Comparison of ENCODE assay signal across 8 mouse cellular contexts in the genomic region with DNA sequence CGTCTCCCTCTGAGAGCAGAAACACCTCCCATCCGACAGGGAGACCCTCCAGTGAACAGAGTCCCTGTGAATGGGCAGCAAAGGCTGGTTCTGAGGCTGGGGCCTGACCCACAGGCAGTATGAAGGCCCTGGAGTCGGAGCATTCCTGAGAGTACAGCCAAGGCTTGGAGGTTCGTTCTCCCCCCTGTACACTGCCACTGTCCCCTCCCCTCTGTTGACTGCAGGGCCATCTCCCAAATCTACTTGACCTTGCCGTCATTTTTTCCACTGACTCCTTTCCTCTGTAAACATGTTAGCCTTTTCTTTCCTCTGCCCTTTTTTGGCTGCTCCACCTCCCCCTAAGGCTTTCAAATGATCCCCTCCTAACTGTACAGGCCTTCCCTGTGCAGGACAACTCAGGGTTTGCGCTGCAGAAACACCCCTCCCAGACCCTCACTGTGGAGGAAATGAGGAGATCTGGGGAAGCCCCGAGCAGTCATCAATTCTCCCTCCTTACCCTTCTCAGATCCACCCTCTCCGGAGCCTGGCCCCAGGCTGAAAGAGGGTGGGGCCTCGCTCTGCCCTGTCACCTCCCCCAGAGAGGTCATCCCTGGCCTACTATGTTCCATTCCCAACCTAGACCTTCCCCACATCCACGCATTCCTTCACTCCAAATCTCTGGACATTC.
DNase-seq lines count a peak whose midpoint lies in the region; ATAC-seq and TF ChIP-seq lines count a peak whose summit lies in the region.

No protein-coding gene starts in this region.

- WGBS in forebrain, embryonic 12.5 days, result 44% methylated on average over 10 of the region's 10 CpGs
- WGBS in forebrain, embryonic 13.5 days, result 45% methylated on average over 10 of the region's 10 CpGs
- WGBS in intestine, embryonic 15.5 days, result 40% methylated on average over 10 of the region's 10 CpGs

- H3K9me3 ChIP-seq in forebrain, embryonic 12.5 days, result no peaks in the 10 kb centered on the region
- H3K9me3 ChIP-seq in forebrain, embryonic 13.5 days (replicated peaks), result no peaks in the 10 kb centered on the region
- H3K9me3 ChIP-seq in CH12.LX (replicated peaks; ENCODE audit: low read length), result no peaks in the 10 kb centered on the region
- no peaks in the 10 kb centered on the region for H3K9me3 ChIP-seq in intestine, embryonic 15.5 days

- no peaks in the 10 kb centered on the region for H3K27me3 ChIP-seq in forebrain, embryonic 12.5 days
- H3K27me3 ChIP-seq in forebrain, embryonic 13.5 days, result no peaks in the 10 kb centered on the region
- no peaks in the 10 kb centered on the region for H3K27me3 ChIP-seq in CH12.LX (replicated peaks)
- no peaks in the 10 kb centered on the region for H3K27me3 ChIP-seq in intestine, embryonic 15.5 days (replicated peaks)

- peaks cover 33% of the 10 kb centered on the region for H3K4me1 ChIP-seq in forebrain, embryonic 12.5 days
- peaks cover 27% of the 10 kb centered on the region for H3K4me1 ChIP-seq in forebrain, embryonic 13.5 days
- H3K4me1 ChIP-seq in CH12.LX (ENCODE audit: control insufficient read depth in 1 of 2, insufficient read depth in 2 of 2), result peaks cover 7 to 26% of the 10 kb centered on the region in 2 experiments; a peak in 3 of 4 replicates
- peaks cover 10% of the 10 kb centered on the region for H3K4me1 ChIP-seq in intestine, embryonic 15.5 days (replicated peaks)

- H3K27ac ChIP-seq in forebrain, embryonic 12.5 days, result 0 out of 2 replicates have a peak overlapping the region, but pooled peaks have one; percentile 9
- no peak overlapping the region for H3K27ac ChIP-seq in forebrain, embryonic 13.5 days
- H3K27ac ChIP-seq in CH12.LX (ENCODE audit: insufficient read depth, low read depth), result no peak overlapping the region
- peak overlapping the region; percentile 22; the same call in 1 of the 2 replicates for H3K27ac ChIP-seq in intestine, embryonic 15.5 days

- H3K4me2 ChIP-seq in forebrain, embryonic 12.5 days, result no peak overlapping the region
- H3K4me2 ChIP-seq in forebrain, embryonic 13.5 days, result no peak overlapping the region
- no peak overlapping the region for H3K4me2 ChIP-seq in CH12.LX (ENCODE audit: insufficient read depth, low read depth, poor library complexity, severe bottlenecking)
- no peak overlapping the region for H3K4me2 ChIP-seq in intestine, embryonic 15.5 days (replicated peaks)

- DNase-seq in CH12.LX (ENCODE audit: extremely low read depth), result peak; percentile 55
- DNase-seq in gastrocnemius, postnatal 36 days, result peak; percentile 27 to 33
- no peak for DNase-seq in left cerebral cortex, adult 11 months (ENCODE audit: low spot score)

- no peak for TF ChIP-seq CTCF in CH12.LX (conservative IDR thresholded peaks at IDR 0.05 in 1 of 2, IDR thresholded peaks at IDR 0.05 in 1 of 2; ENCODE audit: low read depth in 2 of 2, low read length in 2 of 2)

- H3K36me3 ChIP-seq in forebrain, embryonic 12.5 days (replicated peaks), result no peaks in the 10 kb centered on the region
- H3K36me3 ChIP-seq in forebrain, embryonic 13.5 days (ENCODE audit: poor library complexity, severe bottlenecking), result no peaks in the 10 kb centered on the region
- H3K36me3 ChIP-seq in CH12.LX (replicated peaks in 1 of 2; ENCODE audit: control insufficient read depth in 1 of 2, insufficient read depth in 1 of 2, low read length in 1 of 2), result no peaks in the 10 kb centered on the region
- no peaks in the 10 kb centered on the region for H3K36me3 ChIP-seq in intestine, embryonic 15.5 days

- no peak for TF ChIP-seq POLR2A in CH12.LX (IDR thresholded peaks at IDR 0.05; ENCODE audit: low read depth, low read length)

- H3K79me2 ChIP-seq in CH12.LX (replicated peaks; ENCODE audit: control insufficient read depth, extremely low read depth, insufficient read depth, poor library complexity, severe bottlenecking), result no peaks in the 10 kb centered on the region

- H3K9ac ChIP-seq in forebrain, embryonic 12.5 days, result no peak overlapping the region
- H3K9ac ChIP-seq in forebrain, embryonic 13.5 days, result no peak overlapping the region
- no peak overlapping the region for H3K9ac ChIP-seq in CH12.LX (ENCODE audit: insufficient read depth, low read depth)
- no peak overlapping the region for H3K9ac ChIP-seq in intestine, embryonic 15.5 days

- H3K4me3 ChIP-seq in forebrain, embryonic 12.5 days (replicated peaks), result no peak overlapping the region
- H3K4me3 ChIP-seq in forebrain, embryonic 13.5 days, result no peak overlapping the region
- no peak overlapping the region for H3K4me3 ChIP-seq in CH12.LX (replicated peaks in 1 of 3; ENCODE audit: low read depth in 2 of 3, low read length in 2 of 3, poor library complexity in 1 of 3)
- no peak overlapping the region for H3K4me3 ChIP-seq in intestine, embryonic 15.5 days (replicated peaks)

- intact Hi-C loops in gastrocnemius, postnatal 36 days (cut with DNase I), result no loop called here

- in situ Hi-C loops in CH12.LX (cut with MboI; ENCODE audit: low pct_ligation_motif_present, low pct_unique_long_range_greater_than_20kb, low sequenced_read_pairs), result no loop called here

- TF ChIP-seq RAD21 in CH12.LX (IDR thresholded peaks at IDR 0.05; ENCODE audit: low read depth, low read length), result no peak

- TF ChIP-seq EP300 in CH12.LX (IDR thresholded peaks at IDR 0.05; ENCODE audit: low read length), result peak; percentile 82

- dilution Hi-C loops in CH12.LX (cut with MboI; ENCODE audit: extremely low pct_ligation_motif_present, extremely low pct_unique_long_range_greater_than_20kb, low sequenced_read_pairs), result no loop called here

- ATAC-seq in forebrain, embryonic 12.5 days (ENCODE audit: low FRiP score), result no peak
- no peak for ATAC-seq in forebrain, embryonic 13.5 days
- peak; percentile 39; the same call in 1 of the 2 replicates for ATAC-seq in intestine, embryonic 15.5 days
- no peak for ATAC-seq in megakaryocyte, adult 5-6 weeks (ENCODE audit: poor library complexity, severe bottlenecking)
- ATAC-seq in CD4-positive, CD25-positive, alpha-beta regulatory T cell, adult 4 months, result no peak

TF ChIP-seq in CH12.LX, 34 proteins besides CTCF, POLR2A, EP300 and RAD21:
- TF ChIP-seq IRF4 (IDR thresholded peaks at IDR 0.05; ENCODE audit: low read depth, low read length), result peak; percentile 60; the same call in 1 of the 2 replicates
- peak; percentile 13; the same call in 1 of the 2 replicates for TF ChIP-seq MEF2A (IDR thresholded peaks at IDR 0.05; ENCODE audit: borderline replicate concordance, low read depth, low read length)
- peak; percentile 36; the same call in 1 of the 2 replicates for TF ChIP-seq TCF12 (IDR thresholded peaks at IDR 0.05; ENCODE audit: low read depth, low read length)
- peak; percentile 26 for TF ChIP-seq ETS1 (conservative IDR thresholded peaks at IDR 0.05; ENCODE audit: low read depth, low read length)
- peak; percentile 77 for TF ChIP-seq ZKSCAN1 (IDR thresholded peaks at IDR 0.05; ENCODE audit: borderline replicate concordance, low read depth, low read length)
- TF ChIP-seq JUN (IDR thresholded peaks at IDR 0.05; ENCODE audit: insufficient read depth, low read depth, low read length), result peak; percentile 95
- TF ChIP-seq RCOR1 (conservative IDR thresholded peaks at IDR 0.05; ENCODE audit: low read depth, low read length), result no peak
- TF ChIP-seq JUND (conservative IDR thresholded peaks at IDR 0.05; ENCODE audit: low read depth, low read length), result peak; percentile 94
- 0 out of 2 replicates have a peak, but pooled peaks have one; percentile 44 for TF ChIP-seq MAZ (IDR thresholded peaks at IDR 0.05; ENCODE audit: low read depth, low read length)
- no peak; the same call in 1 of the 2 replicates for TF ChIP-seq CHD1 (IDR thresholded peaks at IDR 0.05; ENCODE audit: low read depth, low read length)
- no peak for TF ChIP-seq ELF1 (IDR thresholded peaks at IDR 0.05; ENCODE audit: low read depth, low read length)

Comparison
In these comparisons a context has a peak if more than half of its experiments do, and no peak if none do; other contexts are left out.
1. H3K27ac ChIP-seq: peak in forebrain, embryonic 12.5 days (single experiment) and intestine, embryonic 15.5 days (single experiment); none in forebrain, embryonic 13.5 days (single experiment) and CH12.LX (single experiment).